Mouse (Mus musculus) liver, adult 2 months (tissue): ENCODE results near the gene Nppc. TPM values are rescaled to one million over a fixed set of nuclear protein-coding genes. Genes with fewer than 3 reads are reported as not detected.
A peak's percentile ranks its signal among the peaks of the same experiment; 100 is the strongest.

ENCODE experiments used
- DNase-seq: peaks from one replicate; pipeline ENCODE4 v3.0.0-alpha.2; 2011; ENCODE audit warnings: low read depth, low spot score; ENCODE audit errors: extremely low read depth
- H3K27ac ChIP-seq: fragments of 200-500 bp; replicated peaks from 2 replicates; pipeline ENCODE4 v1.5.1; 2012; ENCODE audit warnings: low read depth, mild to moderate bottlenecking, control low read depth, inconsistent platforms, low read length; ENCODE audit not compliant: insufficient read depth
- H3K27me3 ChIP-seq: fragments of 200-500 bp; 2 replicates; pipeline ENCODE4 v1.6.1; 2012; ENCODE audit warnings: mild to moderate bottlenecking, moderate library complexity, low read length, inconsistent platforms; ENCODE audit not compliant: control insufficient read depth, insufficient read depth
- H3K36me3 ChIP-seq: fragments of 200-500 bp; 2 replicates; pipeline ENCODE4 v1.6.1; 2012; ENCODE audit warnings: low read length, inconsistent platforms; ENCODE audit not compliant: control insufficient read depth, insufficient read depth
- H3K4me1 ChIP-seq: fragments of 200-500 bp; 2 replicates; pipeline ENCODE4 v1.6.1; 2011; ENCODE audit warnings: low read length; ENCODE audit not compliant: control insufficient read depth, insufficient read depth
- H3K4me3 ChIP-seq: fragments of 200-500 bp; 2 replicates; pipeline ENCODE4 v1.5.1; 2011; ENCODE audit warnings: low read depth, mild to moderate bottlenecking, control low read depth, low read length, moderate library complexity; ENCODE audit not compliant: insufficient read depth
- H3K79me2 ChIP-seq: fragments of 200-500 bp; 2 replicates; pipeline ENCODE4 v1.6.1; 2012; ENCODE audit warnings: inconsistent platforms, mild to moderate bottlenecking, low read length, moderate library complexity; ENCODE audit not compliant: control insufficient read depth, insufficient read depth
- H3K9ac ChIP-seq: fragments of 200-500 bp; 2 replicates; pipeline ENCODE4 v1.6.1; 2012; ENCODE audit warnings: low read depth, mild to moderate bottlenecking, control low read depth, inconsistent platforms, low read length
- CTCF ChIP-seq: fragments of 200-500 bp; IDR thresholded peaks from 2 replicates; pipeline ENCODE4 v1.5.1; 2011; ENCODE audit warnings: low read depth, low read length, control low read depth
- POLR2A ChIP-seq: fragments of 200-500 bp; IDR thresholded peaks from 2 replicates; pipeline ENCODE4 v1.6.1; 2011; ENCODE audit warnings: low read length, control low read depth; ENCODE audit not compliant: insufficient read depth; ENCODE audit errors: extremely low read depth
- WGBS: fragments of 180-500 bp; shearing (Covaris S2); methylation state at CpG from one replicate; pipeline ENCODE4 v1.1.7; 2018; 5-methylcytosine and 5-hydroxymethylcytosine counted together
- polyA plus RNA-seq: library from polyadenylated mRNA; depleted of rRNA; stranded (reverse); fragments of >200 nt; gene quantifications from 2 replicates; pipeline ENCODE4 v1.2.3, GENCODE M21; 2012
- total RNA-seq: library from RNA; depleted of rRNA; stranded (reverse); fragments of >200 nt; gene quantifications from 2 replicates; pipeline ENCODE4 v1.2.3, GENCODE M21; 2014

Gene Nppc
- total and polyA plus RNA-seq, 2 experiments, result not detected

- 81% methylated on average over 3 of the region's 3 CpGs for WGBS
- peaks cover 6% of the 10 kb centered on the region; the same call in 1 of the 2 replicates for H3K4me1 ChIP-seq
These were observed 35.1 kb upstream of the Nppc start for GRCm38 (mm10) chr1:86705461-86705860.

GRCm38 (mm10) chr1:86703965-86704326 is 33.6 kb upstream of the Nppc start:
- H3K27me3 ChIP-seq, result no peaks in the 10 kb centered on the region
- H3K79me2 ChIP-seq, result peaks cover 13% of the 10 kb centered on the region
- peak overlapping the region; percentile 76 for H3K4me3 ChIP-seq
- no peaks in the 10 kb centered on the region for H3K36me3 ChIP-seq
- no peak for TF ChIP-seq POLR2A
- no peak for TF ChIP-seq CTCF
- peak overlapping the region; percentile 84 for H3K9ac ChIP-seq
- peak overlapping the region; percentile 78 for H3K27ac ChIP-seq
- under 1% methylated on average over 26 of the region's 27 CpGs for WGBS
- peak; percentile 42 for DNase-seq
- peaks cover 6% of the 10 kb centered on the region; the same call in 1 of the 2 replicates for H3K4me1 ChIP-seq

More at GRCm38 (mm10) chr1:86705461-86705860, 35.1 kb upstream of the Nppc start:
- Histone ChIP-seq H3K9ac (no peak overlapping the region), H3K4me3 (no peak overlapping the region), H3K79me2 (peaks cover 13% of the 10 kb centered on the region), H3K27me3 (no peaks in the 10 kb centered on the region), H3K36me3 (no peaks in the 10 kb centered on the region), H3K27ac (no peak overlapping the region)
- no peak for DNase-seq
- TF ChIP-seq POLR2A (no peak), CTCF (no peak)

- no peaks in the 10 kb centered on the region for H3K36me3 ChIP-seq
- peak within 1 kb of the TSS; percentile 84 for H3K9ac ChIP-seq
- H3K27ac ChIP-seq, result peak within 1 kb of the TSS; percentile 78
- peak within 1 kb of the TSS; percentile 76 for H3K4me3 ChIP-seq
- peaks cover 13% of the 10 kb centered on the region for H3K79me2 ChIP-seq
- 4% methylated on average over 54 of the region's 54 CpGs for WGBS
- TF ChIP-seq POLR2A (peak; percentile 47; the same call in 1 of the 2 replicates), CTCF (no peak)
- peaks cover 6% of the 10 kb centered on the region; the same call in 1 of the 2 replicates for H3K4me1 ChIP-seq
- peak; percentile 71 for DNase-seq
- H3K27me3 ChIP-seq, result no peaks in the 10 kb centered on the region
These were observed 33.1 kb upstream of the Nppc start, which contains the start of gene Dis3l2 for GRCm38 (mm10) chr1:86703300-86703964. Dis3l2 (plus strand) TSS chr1:86703808.

GRCm38 (mm10) chr1:86700367-86700766 is 30.0 kb upstream of the Nppc start:
- Histone ChIP-seq H3K79me2 (peaks cover 4% of the 10 kb centered on the region; the same call in 1 of the 2 replicates), H3K4me3 (no peak overlapping the region), H3K36me3 (no peaks in the 10 kb centered on the region), H3K27ac (no peak overlapping the region), H3K9ac (no peak overlapping the region), H3K27me3 (no peaks in the 10 kb centered on the region), H3K4me1 (peaks cover 6% of the 10 kb centered on the region; the same call in 1 of the 2 replicates)
- DNase-seq, result no peak
- 35% methylated on average over 7 of the region's 7 CpGs for WGBS
- TF ChIP-seq CTCF (no peak), POLR2A (no peak)

- Histone ChIP-seq H3K9ac (no peak overlapping the region), H3K4me3 (no peak overlapping the region), H3K36me3 (no peaks in the 10 kb centered on the region), H3K27me3 (no peaks in the 10 kb centered on the region), H3K4me1 (peaks cover 4% of the 10 kb centered on the region; the same call in 1 of the 2 replicates), H3K79me2 (no peaks in the 10 kb centered on the region), H3K27ac (no peak overlapping the region)
- 80% methylated on average over 11 of the region's 11 CpGs for WGBS
- DNase-seq, result no peak
- TF ChIP-seq CTCF (peak; percentile 35), POLR2A (no peak)
These were observed 29.2 kb upstream of the Nppc start for GRCm38 (mm10) chr1:86699346-86700136.
